Mouse (Mus musculus) right cerebral cortex, postnatal 10 days (tissue): Measurements from ENCODE around the gene Npas2.

ENCODE experiments used
- DNase-seq, 2 experiments: peaks; one replicate each; pipeline ENCODE4 v3.0.0; 2021; ENCODE audit warnings: low spot score in 2 of 2

The Npas2 gene

DNA sequence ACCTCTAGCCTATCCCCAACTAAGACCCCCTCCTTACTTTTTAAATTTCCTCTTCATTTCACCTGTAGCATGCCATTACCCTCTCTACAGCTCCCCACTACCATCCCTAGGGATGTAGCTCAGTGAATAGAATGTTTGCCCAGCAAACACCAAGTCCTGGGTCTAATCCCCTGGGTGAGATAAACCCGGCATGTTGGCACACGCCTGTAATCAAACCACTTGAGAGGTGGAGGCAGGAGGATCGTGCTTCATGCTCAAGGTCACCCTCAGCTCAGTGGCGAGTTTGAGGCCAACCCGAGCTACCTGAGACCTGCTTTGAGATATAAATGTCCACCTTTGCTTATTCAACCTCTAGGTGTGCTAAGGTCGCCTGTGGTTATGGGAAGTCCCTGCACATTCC, 19.5 kb downstream of the Npas2 start:
- no peak for DNase-seq

DNA sequence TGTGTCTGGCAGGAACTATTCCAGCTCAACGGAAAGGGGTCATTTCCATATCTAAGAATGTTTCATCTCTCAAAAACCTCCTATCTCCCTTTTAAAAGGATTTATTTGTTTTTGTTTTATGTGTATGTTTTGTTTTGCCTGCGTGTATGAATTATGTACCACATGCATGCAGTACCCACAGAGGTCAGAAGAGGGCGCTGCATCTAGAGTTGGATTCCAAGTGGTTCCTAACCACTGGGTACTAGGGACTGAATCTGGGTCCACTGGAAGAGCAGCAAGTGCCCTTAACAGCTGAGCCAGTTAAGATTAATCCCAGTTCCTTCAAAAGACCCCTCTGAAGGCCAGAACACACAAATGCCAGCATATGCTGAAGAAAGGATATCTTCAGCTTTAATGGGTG, 24.1 kb downstream of the Npas2 start:
- DNase-seq: no peak

GRCm38 (mm10) chr1:39228401-39228800, 34.9 kb downstream of the Npas2 start:
- no peak for DNase-seq

GRCm38 (mm10) chr1:39230021-39230420, 36.5 kb downstream of the Npas2 start:
- DNase-seq: no peak

GRCm38 (mm10) chr1:39234815-39235449, 41.4 kb downstream of the Npas2 start:
- DNase-seq: no peak

DNA sequence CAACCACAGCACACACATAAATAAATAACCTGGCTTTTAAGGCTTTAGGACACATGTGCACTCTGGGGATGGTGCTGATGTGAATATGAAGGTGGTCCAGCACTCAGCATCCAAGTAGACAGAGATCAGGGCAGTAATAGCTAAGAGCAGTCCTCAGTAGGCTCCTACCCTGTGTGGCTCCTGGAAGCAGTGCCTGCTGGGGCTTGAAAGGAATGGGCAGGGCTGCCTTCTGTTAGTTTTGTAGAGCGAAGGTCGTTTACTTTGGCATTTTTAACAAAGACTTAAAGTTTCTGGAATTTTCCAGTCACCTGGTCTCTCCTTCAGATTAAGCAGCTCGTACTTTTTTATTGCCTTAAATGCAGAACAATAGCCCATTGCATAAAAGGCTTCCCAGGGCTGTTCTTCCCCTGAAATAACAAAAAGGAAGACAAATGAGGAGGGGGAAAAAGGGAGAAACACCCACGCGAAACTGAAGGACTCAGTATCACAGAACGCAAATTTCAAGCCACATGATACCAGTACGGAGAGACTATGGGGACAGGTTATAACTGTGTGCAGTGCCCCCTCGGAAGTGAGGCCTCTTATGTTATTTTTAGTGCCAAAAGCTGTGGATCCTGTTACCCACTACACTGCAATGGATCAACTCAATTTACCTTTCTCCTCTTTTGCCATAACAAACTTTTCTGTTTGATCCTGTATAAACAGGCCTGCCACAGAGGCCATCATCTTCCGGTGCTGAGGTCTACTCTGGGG, 44.1 kb downstream of the Npas2 start:
- no peak for DNase-seq

GRCm38 (mm10) chr1:39240860-39241584, 47.5 kb downstream of the Npas2 start:
- DNase-seq: no peak

DNA sequence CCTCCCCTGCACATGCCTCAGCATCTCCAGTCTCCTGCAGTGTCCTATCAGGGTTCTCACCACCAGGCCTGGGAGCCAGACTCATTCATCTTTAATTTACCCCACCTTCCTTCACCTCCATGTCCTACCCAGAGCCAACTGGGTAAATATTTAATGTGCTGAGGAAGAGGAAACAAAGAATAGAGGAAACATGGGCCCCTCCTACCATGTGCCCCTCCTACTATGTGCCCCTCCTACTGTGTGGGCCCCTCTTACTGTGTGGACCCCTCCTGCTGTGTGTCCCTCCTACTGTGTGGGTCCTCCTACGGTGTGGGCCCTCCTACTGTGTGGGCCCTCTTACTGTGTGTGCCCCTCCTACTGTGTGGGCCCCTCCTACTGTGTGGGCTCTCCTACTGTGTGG, 51.2 kb downstream of the Npas2 start:
- no peak for DNase-seq

DNA sequence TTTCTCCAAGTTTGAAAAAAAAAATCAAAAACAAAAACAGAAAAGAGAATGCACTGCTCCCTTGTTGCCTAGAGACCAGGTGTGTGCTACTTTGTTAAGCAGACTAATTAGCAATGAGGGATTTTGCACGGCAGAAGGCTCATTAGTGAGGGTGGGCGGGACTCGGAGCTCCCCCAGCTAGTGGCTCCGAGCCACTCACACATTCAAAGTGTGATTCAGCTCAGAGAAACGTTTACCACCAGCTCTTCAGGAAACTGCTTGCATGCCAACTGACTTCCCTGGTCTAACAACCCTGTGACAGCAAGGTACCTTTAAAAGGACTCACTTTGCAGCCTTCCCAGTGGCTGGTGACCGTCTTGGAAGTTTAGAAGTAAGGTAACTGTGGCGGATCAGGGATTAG, 58.1 kb downstream of the Npas2 start:
- peak; percentile 72 to 84 for DNase-seq

DNA sequence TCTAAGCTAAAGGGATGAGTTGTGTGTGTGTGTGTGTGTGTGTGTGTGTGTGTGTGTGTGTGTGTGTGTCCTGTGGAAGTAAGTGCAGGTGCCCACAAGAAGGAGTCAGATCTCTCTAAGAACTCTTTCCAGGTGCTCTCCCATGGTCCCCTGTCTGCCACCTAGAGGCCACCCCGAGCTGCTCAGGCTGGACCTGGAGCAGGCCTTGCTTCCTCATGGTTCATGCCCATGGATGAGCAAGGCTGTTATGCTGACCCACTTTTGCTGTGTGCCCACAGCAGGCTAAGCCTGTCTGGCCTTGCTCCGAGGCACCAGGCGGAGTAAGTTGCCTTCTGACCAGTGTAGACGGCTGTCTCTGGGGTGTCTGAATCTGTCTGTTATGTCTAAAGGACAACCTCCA, 60.2 kb downstream of the Npas2 start:
- no peak for DNase-seq

GRCm38 (mm10) chr1:39256051-39256450, 62.5 kb downstream of the Npas2 start:
- no peak for DNase-seq

- peak in 1 of 2 experiments; percentile 61 for DNase-seq
Measured at GRCm38 (mm10) chr1:39256513-39257330, 63.2 kb downstream of the Npas2 start.

- DNase-seq: no peak
Measured at GRCm38 (mm10) chr1:39257331-39257594, 63.7 kb downstream of the Npas2 start.

- DNase-seq: no peak
Measured at GRCm38 (mm10) chr1:39259668-39260067, 66.1 kb downstream of the Npas2 start.

GRCm38 (mm10) chr1:39260183-39260978, 66.8 kb downstream of the Npas2 start:
- peak; percentile 65 to 72 for DNase-seq

GRCm38 (mm10) chr1:39266843-39267512, 73.4 kb downstream of the Npas2 start:
- DNase-seq: no peak

DNA sequence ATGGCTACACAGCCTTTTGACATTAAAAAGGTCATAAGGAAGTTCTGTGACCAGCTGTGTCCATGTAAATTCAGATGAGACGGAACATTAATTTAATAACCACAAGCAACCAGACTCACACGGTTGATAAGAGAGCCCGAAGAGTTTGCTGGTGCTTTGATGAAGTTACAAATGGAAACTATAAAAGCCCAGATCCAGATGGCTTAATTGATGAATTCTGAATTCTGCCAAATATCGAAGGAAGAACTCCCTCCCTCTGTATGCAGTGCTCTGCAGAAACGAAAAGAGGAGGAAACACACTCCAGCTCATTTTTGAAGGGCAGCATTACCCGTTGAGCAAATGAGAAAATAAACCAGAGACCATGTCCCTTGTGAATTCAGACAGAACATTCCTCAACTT, 79.4 kb downstream of the Npas2 start:
- no peak for DNase-seq

- DNase-seq: no peak
Measured at GRCm38 (mm10) chr1:39280391-39280790, 86.9 kb downstream of the Npas2 start.

DNA sequence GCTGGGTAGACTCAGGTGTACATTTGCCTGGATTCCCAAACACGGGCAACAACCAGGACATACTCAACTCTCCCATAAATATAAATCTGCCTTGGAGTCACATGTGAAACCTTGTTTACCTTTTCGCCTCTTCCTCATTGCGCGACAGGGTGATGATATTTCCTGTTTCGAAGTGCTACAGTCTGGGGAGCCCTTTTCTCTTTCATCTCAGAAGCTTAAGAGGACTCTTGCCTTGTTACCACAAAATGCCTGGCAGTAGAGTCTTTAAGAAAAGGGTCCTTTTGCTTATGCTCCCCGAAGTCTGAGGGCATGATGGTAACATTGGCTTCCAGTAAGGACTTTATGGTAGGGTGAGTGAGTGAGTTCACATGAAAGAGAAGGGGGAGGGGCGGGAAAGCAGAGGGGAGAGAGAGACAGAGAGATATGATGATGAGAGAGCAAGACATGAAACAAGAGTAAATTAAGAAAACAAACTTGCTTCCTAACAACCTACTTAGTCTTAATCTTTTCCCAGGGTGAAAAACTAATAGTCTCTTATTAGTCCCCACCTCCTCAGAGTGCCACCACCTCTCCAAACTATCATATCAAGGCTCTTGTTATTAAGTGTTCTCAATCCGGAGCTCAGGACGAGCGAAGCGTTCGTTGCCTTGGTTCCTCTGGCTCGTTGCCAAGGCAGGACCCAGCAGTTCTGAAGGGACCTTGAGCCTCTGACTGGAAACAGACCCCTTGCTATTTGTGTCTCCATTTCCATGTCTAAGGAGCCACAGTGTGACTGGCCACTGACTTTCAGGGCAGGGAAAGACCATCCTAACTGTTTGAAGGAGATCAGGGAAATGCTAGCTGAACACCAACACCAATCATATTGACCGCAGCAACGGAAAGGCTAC, 87.7 kb downstream of the Npas2 start:
- peak; percentile 56 to 66 for DNase-seq

DNA sequence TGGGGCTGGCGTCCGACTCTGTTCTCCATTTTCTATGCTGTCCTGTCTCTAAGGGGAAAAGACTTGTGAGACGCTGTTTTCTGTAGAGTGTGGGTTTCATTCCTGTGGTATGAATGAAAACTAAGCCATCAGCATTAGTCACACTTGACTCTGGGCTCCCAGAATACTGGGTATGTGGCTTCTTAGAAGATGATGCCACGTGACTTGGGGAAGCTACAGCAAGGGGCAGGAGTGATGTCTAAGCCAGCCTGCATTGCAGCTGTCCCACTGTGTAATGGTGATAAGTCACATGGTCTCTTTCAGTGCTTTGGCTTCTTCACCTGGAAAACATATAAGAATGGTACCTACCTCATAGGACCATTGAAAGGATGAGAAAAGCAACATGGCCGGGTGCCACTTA, 88.4 kb downstream of the Npas2 start:
- DNase-seq: no peak
